ENCODE assay signal across 9 mouse cellular contexts in genomic region chr4:137085083-137085810, GRCm38 (mm10). TPM values are rescaled to one million over a fixed set of nuclear protein-coding genes. Genes with fewer than 3 reads are reported as not detected.
DNase-seq lines count a peak whose midpoint lies in the region; ATAC-seq and TF ChIP-seq lines count a peak whose summit lies in the region.
"Had no signal": no experiment of that assay in that cellular context is flagged by ENCODE, and none has a peak within 500 bp of the region (broad histone marks: within the 10 kb centered on the region; RNA-seq: fewer than 3 reads in every experiment).

No protein-coding gene starts in this region.

- no peak overlapping the region for H3K4me3 ChIP-seq in left cerebral cortex, adult 2 months
- H3K4me3 ChIP-seq in embryonic facial prominence, embryonic 10.5 days = no peak overlapping the region
- H3K4me3 ChIP-seq in liver, postnatal 0 days (ENCODE audit: low read depth, low read length) = no peak overlapping the region
- no peak overlapping the region for H3K4me3 ChIP-seq in forebrain, embryonic 15.5 days
- H3K4me3 ChIP-seq: neural tube, embryonic 13.5 days had no signal

- no peaks in the 10 kb centered on the region for H3K27me3 ChIP-seq in embryonic facial prominence, embryonic 10.5 days (replicated peaks; ENCODE audit: low read depth, poor library complexity, severe bottlenecking)
- peaks cover 14% of the 10 kb centered on the region; the same call in 1 of the 2 replicates for H3K27me3 ChIP-seq in liver, postnatal 0 days (ENCODE audit: insufficient read depth, low read length)
- no peaks in the 10 kb centered on the region for H3K27me3 ChIP-seq in forebrain, embryonic 15.5 days
- H3K27me3 ChIP-seq: neural tube, embryonic 13.5 days had no signal

- no peak overlapping the region for H3K27ac ChIP-seq in left cerebral cortex, adult 2 months
- H3K27ac ChIP-seq in embryonic facial prominence, embryonic 10.5 days (replicated peaks) = peak overlapping the region; percentile 72
- H3K27ac ChIP-seq in liver, postnatal 0 days (ENCODE audit: low read depth) = no peak overlapping the region
- no peak overlapping the region for H3K27ac ChIP-seq in forebrain, embryonic 15.5 days (replicated peaks)
- H3K27ac ChIP-seq: neural tube, embryonic 13.5 days had no signal

- no peak for ATAC-seq in liver, postnatal 0 days
- ATAC-seq in forebrain, embryonic 15.5 days (replicated peaks) = no peak

- no peak for TF ChIP-seq EP300 in liver, postnatal 0 days (IDR thresholded peaks at IDR 0.05; ENCODE audit: low read depth)

- peaks cover 26% of the 10 kb centered on the region for H3K4me1 ChIP-seq in embryonic facial prominence, embryonic 10.5 days
- peaks cover 5% of the 10 kb centered on the region; the same call in 1 of the 2 replicates for H3K4me1 ChIP-seq in liver, postnatal 0 days (ENCODE audit: insufficient read depth)
- H3K4me1 ChIP-seq in forebrain, embryonic 15.5 days = peaks cover 5% of the 10 kb centered on the region; the same call in 1 of the 2 replicates
- H3K4me1 ChIP-seq: neural tube, embryonic 13.5 days had no signal

- no peak overlapping the region for H3K9ac ChIP-seq in liver, postnatal 0 days (replicated peaks)
- H3K9ac ChIP-seq in forebrain, embryonic 15.5 days (replicated peaks) = no peak overlapping the region
- H3K9ac ChIP-seq: neural tube, embryonic 13.5 days had no signal

- H3K4me2 ChIP-seq in liver, postnatal 0 days (ENCODE audit: low read depth, low read length) = no peak overlapping the region
- no peak overlapping the region for H3K4me2 ChIP-seq in forebrain, embryonic 15.5 days (replicated peaks)
- H3K4me2 ChIP-seq: neural tube, embryonic 13.5 days had no signal

- TF ChIP-seq CTCF in left cerebral cortex, adult 2 months (IDR thresholded peaks at IDR 0.05) = peak; percentile 50
- TF ChIP-seq CTCF in liver, postnatal 0 days (IDR thresholded peaks at IDR 0.05; ENCODE audit: low read depth) = peak; percentile 29; the same call in 1 of the 2 replicates

- 43% methylated on average over 18 of the region's 18 CpGs for WGBS in embryonic facial prominence, embryonic 10.5 days
- WGBS in liver, postnatal 0 days (ENCODE audit: insufficient replicate concordance) = 24% methylated on average over 18 of the region's 18 CpGs
- WGBS in forebrain, embryonic 15.5 days = 34% methylated on average over 18 of the region's 18 CpGs

- H3K9me3 ChIP-seq in embryonic facial prominence, embryonic 10.5 days = no peaks in the 10 kb centered on the region
- no peaks in the 10 kb centered on the region for H3K9me3 ChIP-seq in liver, postnatal 0 days (ENCODE audit: low read length)
- H3K9me3 ChIP-seq in forebrain, embryonic 15.5 days = no peaks in the 10 kb centered on the region
- H3K9me3 ChIP-seq: neural tube, embryonic 13.5 days had no signal

- peak in 1 of 2 experiments; percentile 37 for DNase-seq in left cerebral cortex, adult 2 months (ENCODE audit: extremely low spot score in 1 of 2, low spot score in 2 of 2)
- DNase-seq in left cerebral cortex, adult 8-10 months (ENCODE audit: low spot score in 2 of 2) = no peak
- peak; percentile 73 for DNase-seq in Muller cell, postnatal 12 days (ENCODE audit: inconsistent ontology term)
- DNase-seq in embryonic facial prominence, embryonic 10.5 days (ENCODE audit: low spot score) = peak; percentile 60
- DNase-seq in liver, postnatal 0 days = peak; percentile 28
- no peak for DNase-seq in cerebellum, postnatal 36 days
- DNase-seq: gastrocnemius, postnatal 36 days had no signal

- H3K36me3 ChIP-seq in embryonic facial prominence, embryonic 10.5 days (replicated peaks) = no peaks in the 10 kb centered on the region
- H3K36me3 ChIP-seq in liver, postnatal 0 days (replicated peaks; ENCODE audit: insufficient read depth, low read length) = no peaks in the 10 kb centered on the region
- H3K36me3 ChIP-seq in forebrain, embryonic 15.5 days = no peaks in the 10 kb centered on the region
- H3K36me3 ChIP-seq: neural tube, embryonic 13.5 days had no signal

- intact Hi-C loops in left cerebral cortex, adult 2 months (cut with DNase I) = loop anchor here (5.0 kb wide), 1 partner anchor 77 kb away; no protein-coding TSS in a partner anchor

RNA-seq across cellular contexts. Expression of gene Zbtb40, which starts 36.6 kb away (rescaled TPM):
- 10 to 100 TPM; 13.7 to 15.7 TPM for total RNA-seq in left cerebral cortex, adult 2 months (2021)
- total RNA-seq in left cerebral cortex, adult 8-10 months (2022) = 1 to 10 TPM; 8.3 to 9.8 (median 8.4) TPM
- polyA plus RNA-seq in embryonic facial prominence, embryonic 10.5 days (2016; fragmentation: Nextera tagmentation; extraction: Ambion mirVana) = 6.5 TPM in 2 replicates
- 0.52 and 0.56 TPM in 2 replicates for polyA plus RNA-seq in liver, postnatal 0 days (2015; fragmentation: Nextera tagmentation; extraction: Ambion mirVana)
- 5.1 and 5.7 TPM in 2 replicates for polyA plus RNA-seq in forebrain, embryonic 15.5 days (2015; fragmentation: Nextera tagmentation; extraction: Ambion mirVana)

Comparison
In these comparisons a context has a peak if more than half of its experiments do, and no peak if none do; other contexts are left out.
1. DNase-seq: peak in Muller cell, postnatal 12 days (single experiment), embryonic facial prominence, embryonic 10.5 days (single experiment) and liver, postnatal 0 days (single experiment); none in left cerebral cortex, adult 8-10 months (0 of 2) and cerebellum, postnatal 36 days (0 of 2).